Mouse (Mus musculus) testis, postnatal 14 days (tissue): ENCODE results near the gene Arap2.

Experiments used
- DNase-seq: peaks from one replicate; pipeline ENCODE4 v3.0.0; 2021; ENCODE audit warnings: low spot score

The Arap2 gene

DNA sequence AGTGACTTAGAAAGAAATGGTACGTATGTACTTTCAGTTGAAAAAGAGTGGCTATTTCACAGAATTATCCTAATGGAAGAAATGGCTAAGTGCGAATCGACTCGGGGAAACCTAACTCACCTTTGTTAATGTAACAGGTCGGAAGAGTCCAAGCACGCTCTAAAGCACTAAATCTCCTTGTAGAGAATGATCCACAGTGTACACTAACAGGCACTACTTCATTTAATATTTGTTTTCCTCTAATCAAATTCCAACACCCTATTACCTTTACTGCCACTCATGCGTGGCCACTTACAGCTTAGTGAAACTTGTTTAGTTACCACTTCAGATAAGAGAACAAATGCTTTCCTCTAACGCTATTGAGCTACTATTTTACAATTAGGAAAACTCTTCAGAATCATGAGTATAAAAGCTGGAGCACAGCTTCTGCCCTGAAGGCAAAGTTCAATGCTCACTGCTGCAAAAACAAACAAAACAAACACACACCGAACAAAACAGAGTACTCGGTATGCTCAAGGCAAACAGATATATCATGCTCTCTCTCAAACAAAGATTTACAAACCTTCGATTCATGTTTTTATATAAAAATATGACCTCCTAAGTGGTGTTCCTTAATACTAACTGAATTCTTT is 143.0 kb downstream of the Arap2 start:
- DNase-seq, result no peak

DNA sequence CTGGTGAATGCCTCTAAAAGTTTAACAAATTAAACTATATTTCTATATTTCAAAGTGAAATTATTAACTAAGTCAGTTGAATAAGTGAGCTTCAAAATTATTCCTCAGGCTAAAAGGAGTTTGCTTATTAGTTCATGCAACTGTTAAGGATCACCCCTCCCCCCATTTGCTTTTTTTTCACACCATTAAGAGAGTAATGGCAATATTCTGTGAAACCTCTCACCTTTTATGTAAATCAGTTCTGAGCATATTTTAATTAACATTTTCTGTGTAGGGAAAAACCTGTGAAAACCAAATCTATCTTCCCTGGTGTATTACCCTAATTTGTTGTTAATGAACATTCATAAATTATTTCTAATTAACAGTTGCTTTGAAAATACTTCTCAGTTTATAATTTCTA is 147.7 kb downstream of the Arap2 start:
- DNase-seq, result no peak

DNA sequence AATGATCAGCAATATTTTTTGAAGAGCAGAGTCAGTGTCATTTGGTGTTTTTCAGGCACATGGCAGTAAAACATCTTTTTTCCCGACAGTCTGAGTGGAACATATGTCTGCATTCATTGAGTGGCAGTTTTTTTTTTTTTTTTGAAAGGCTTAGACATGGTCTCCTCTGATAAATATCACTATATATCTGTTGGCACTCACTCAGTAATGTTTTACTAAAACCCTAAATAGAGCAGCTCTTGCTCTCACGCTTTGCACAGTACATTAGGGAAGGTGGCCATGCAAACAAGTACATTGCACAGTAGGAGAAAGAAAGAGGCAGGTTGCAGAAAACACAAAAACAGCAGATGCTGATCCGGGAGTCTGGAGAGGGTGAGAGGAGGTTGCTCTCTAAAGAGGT is 154.0 kb downstream of the Arap2 start:
- DNase-seq, result no peak

DNA sequence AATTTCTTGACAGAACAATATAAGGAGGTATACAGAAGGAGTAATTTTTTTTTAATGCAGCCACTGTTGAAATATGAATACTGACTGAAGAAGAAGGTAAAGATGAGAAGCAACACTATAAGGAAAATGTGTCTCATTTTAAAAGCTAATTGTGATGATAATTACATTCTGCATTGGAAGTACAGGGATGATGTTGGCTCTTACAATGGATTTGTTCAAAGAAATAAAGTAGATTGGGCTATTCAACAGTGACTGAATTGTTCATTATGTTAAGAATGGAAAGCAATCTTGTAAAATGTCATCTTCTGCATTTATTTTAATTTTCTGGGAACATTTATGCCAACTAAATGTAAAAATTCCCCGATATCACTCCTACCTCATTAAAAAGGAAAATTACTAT is 178.6 kb downstream of the Arap2 start:
- no peak for DNase-seq

DNA sequence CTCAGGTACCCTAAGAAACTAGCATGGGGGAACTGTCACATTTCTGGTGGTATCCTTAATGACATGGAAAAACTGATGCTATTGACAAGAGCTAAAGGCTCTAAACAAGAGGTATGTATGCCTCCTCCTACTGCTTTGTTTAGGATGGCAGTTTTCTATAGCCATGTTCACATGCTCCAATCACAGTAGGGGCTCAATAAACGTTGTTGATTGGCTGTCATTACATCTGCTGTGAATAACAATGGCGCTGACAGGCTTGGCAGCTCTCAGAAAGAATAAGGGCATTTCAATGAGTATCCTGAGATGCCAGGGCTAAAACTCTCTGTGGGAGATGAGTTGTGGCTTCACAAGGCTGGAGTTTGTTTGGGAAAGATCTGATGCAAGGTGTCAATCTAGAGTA is 183.3 kb downstream of the Arap2 start:
- no peak for DNase-seq

DNA sequence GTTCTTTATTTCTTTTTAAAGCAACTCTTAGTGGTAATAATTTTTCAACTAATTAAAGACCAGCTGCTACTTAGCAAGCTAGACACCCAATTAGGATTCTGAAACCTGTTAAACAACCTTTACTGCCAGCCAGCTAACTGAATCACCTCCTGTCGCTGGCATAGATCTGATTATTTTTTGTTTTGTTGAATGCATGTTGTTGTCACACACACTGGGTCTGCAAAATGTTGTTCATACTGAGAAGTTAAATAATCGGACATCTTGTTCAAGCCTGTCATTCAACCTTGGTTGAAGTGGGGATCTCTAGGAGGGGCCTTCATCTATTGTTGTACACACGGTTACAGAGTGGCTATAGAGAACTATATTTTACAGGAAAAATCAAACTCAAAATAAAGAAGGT is 184.3 kb downstream of the Arap2 start:
- DNase-seq, result no peak

DNA sequence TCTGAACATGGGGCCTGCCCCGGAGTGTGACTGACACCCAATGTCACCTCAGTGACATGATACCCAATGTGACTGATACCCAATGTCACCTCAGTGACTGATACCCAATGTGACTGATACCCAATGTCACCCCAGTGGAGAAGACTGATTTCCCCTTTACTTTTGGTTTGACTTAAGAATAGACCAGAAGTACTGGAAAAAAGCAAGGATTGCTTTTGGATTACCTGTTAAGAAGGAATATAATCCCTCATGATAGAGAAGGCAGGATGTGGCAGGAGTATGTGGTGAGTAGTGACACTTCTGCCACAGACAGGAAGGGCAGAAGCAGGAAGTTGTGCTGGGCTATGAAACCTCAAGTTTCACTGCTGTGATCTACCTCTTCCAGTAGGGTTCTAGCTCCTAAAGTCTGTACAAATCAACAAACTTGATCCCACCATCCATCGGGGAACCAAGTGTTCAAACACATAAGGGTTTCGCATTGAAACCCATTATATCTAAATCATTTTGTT is 191.6 kb downstream of the Arap2 start:
- no peak for DNase-seq
